Mouse (Mus musculus): ENCODE results near the gene Tepsin. TPM values are rescaled to one million over a fixed set of nuclear protein-coding genes. Genes with fewer than 3 reads are reported as not detected.

Tepsin gene
- polyA plus RNA-seq, 1 experiment from 2014 or later = 17.7 TPM

- 87% methylated on average over 7 of the region's 7 CpGs for WGBS
- ATAC-seq (ENCODE audit: insufficient read depth, low FRiP score, low read depth) = no peak
- H3K4me2 ChIP-seq = no peak overlapping the region
- H3K36me3 ChIP-seq = peaks cover 41% of the 10 kb centered on the region
- H3K4me3 ChIP-seq (replicated peaks) = no peak overlapping the region
- no peaks in the 10 kb centered on the region for H3K4me1 ChIP-seq
- H3K9ac ChIP-seq = no peak overlapping the region
- no peaks in the 10 kb centered on the region for H3K9me3 ChIP-seq
- no peak overlapping the region for H3K27ac ChIP-seq
- H3K27me3 ChIP-seq (replicated peaks) = no peaks in the 10 kb centered on the region
Observed at GRCm38 (mm10) chr11:120129281-120129680, 30.8 kb upstream of the Tepsin start.

GRCm38 (mm10) chr11:120126845-120127244, 28.3 kb upstream of the Tepsin start:
- no peak overlapping the region for H3K4me3 ChIP-seq (replicated peaks)
- H3K4me1 ChIP-seq = no peaks in the 10 kb centered on the region
- ATAC-seq (ENCODE audit: insufficient read depth, low FRiP score, low read depth) = no peak
- H3K9ac ChIP-seq = no peak overlapping the region
- WGBS = 81% methylated on average over 2 of the region's 2 CpGs
- no peak overlapping the region for H3K4me2 ChIP-seq
- H3K27me3 ChIP-seq (replicated peaks) = no peaks in the 10 kb centered on the region
- no peaks in the 10 kb centered on the region for H3K9me3 ChIP-seq
- H3K27ac ChIP-seq = no peak overlapping the region
- peaks cover 41% of the 10 kb centered on the region for H3K36me3 ChIP-seq

- Histone ChIP-seq H3K27ac (no peak overlapping the region), H3K36me3 (peaks cover 19% of the 10 kb centered on the region; the same call in 1 of the 2 replicates), H3K27me3 (replicated peaks) (no peaks in the 10 kb centered on the region), H3K4me1 (no peaks in the 10 kb centered on the region), H3K9ac (no peak overlapping the region), H3K4me2 (no peak overlapping the region), H3K4me3 (replicated peaks) (no peak overlapping the region), H3K9me3 (no peaks in the 10 kb centered on the region)
- whole genome bisulfite sequencing = 87% methylated on average over 12 of the region's 12 CpGs
- no peak for ATAC-seq (ENCODE audit: insufficient read depth, low FRiP score, low read depth)
Observed at GRCm38 (mm10) chr11:120122126-120122525, 23.6 kb upstream of the Tepsin start.

GRCm38 (mm10) chr11:120120642-120121420, 22.3 kb upstream of the Tepsin start:
- no peak for ATAC-seq (ENCODE audit: insufficient read depth, low FRiP score, low read depth)

GRCm38 (mm10) chr11:120119936-120120541, 21.5 kb upstream of the Tepsin start:
- H3K27me3 ChIP-seq (replicated peaks) = no peaks in the 10 kb centered on the region
- H3K4me1 ChIP-seq = no peaks in the 10 kb centered on the region
- H3K9me3 ChIP-seq = no peaks in the 10 kb centered on the region
- H3K36me3 ChIP-seq = peaks cover 23% of the 10 kb centered on the region
- ATAC-seq (ENCODE audit: insufficient read depth, low FRiP score, low read depth) = no peak
- H3K4me2 ChIP-seq = no peak overlapping the region
- no peak overlapping the region for H3K27ac ChIP-seq
- no peak overlapping the region for H3K4me3 ChIP-seq (replicated peaks)
- WGBS = 82% methylated on average over 10 of the region's 10 CpGs
- H3K9ac ChIP-seq = no peak overlapping the region

More at GRCm38 (mm10) chr11:120120642-120121420, 22.3 kb upstream of the Tepsin start:
- Histone ChIP-seq H3K9ac (no peak overlapping the region), H3K27ac (no peak overlapping the region), H3K27me3 (replicated peaks) (no peaks in the 10 kb centered on the region), H3K4me2 (no peak overlapping the region), H3K4me3 (replicated peaks) (no peak overlapping the region), H3K36me3 (peaks cover 21% of the 10 kb centered on the region), H3K9me3 (no peaks in the 10 kb centered on the region), H3K4me1 (no peaks in the 10 kb centered on the region)
- 75% methylated on average over 17 of the region's 17 CpGs for WGBS

- no peak overlapping the region for H3K4me2 ChIP-seq
- no peaks in the 10 kb centered on the region for H3K27me3 ChIP-seq (replicated peaks)
- H3K4me1 ChIP-seq = no peaks in the 10 kb centered on the region
- peaks cover 25% of the 10 kb centered on the region for H3K36me3 ChIP-seq
- no peak overlapping the region for H3K9ac ChIP-seq
- no peaks in the 10 kb centered on the region for H3K9me3 ChIP-seq
- no peak overlapping the region for H3K27ac ChIP-seq
- no peak for ATAC-seq (ENCODE audit: insufficient read depth, low FRiP score, low read depth)
- H3K4me3 ChIP-seq (replicated peaks) = no peak overlapping the region
- 95% methylated on average over 7 of the region's 7 CpGs for WGBS
Observed at GRCm38 (mm10) chr11:120119108-120119507, 20.6 kb upstream of the Tepsin start.

GRCm38 (mm10) chr11:120117626-120118025, 19.1 kb upstream of the Tepsin start:
- peaks cover 28% of the 10 kb centered on the region for H3K36me3 ChIP-seq

GRCm38 (mm10) chr11:120114488-120115215, 16.1 kb upstream of the Tepsin start:
- 86% methylated on average over 21 of the region's 21 CpGs for WGBS
- no peak overlapping the region for H3K4me3 ChIP-seq (replicated peaks)
- no peaks in the 10 kb centered on the region for H3K27me3 ChIP-seq (replicated peaks)
- ATAC-seq (ENCODE audit: insufficient read depth, low FRiP score, low read depth) = no peak
- no peak overlapping the region for H3K9ac ChIP-seq
- H3K4me2 ChIP-seq = no peak overlapping the region
- peaks cover 35% of the 10 kb centered on the region for H3K36me3 ChIP-seq
- H3K4me1 ChIP-seq = no peaks in the 10 kb centered on the region
- 0 out of 2 replicates have a peak overlapping the region, but pooled peaks have one; percentile 26 for H3K27ac ChIP-seq
- H3K9me3 ChIP-seq = no peaks in the 10 kb centered on the region

More at GRCm38 (mm10) chr11:120117626-120118025, 19.1 kb upstream of the Tepsin start:
- H3K27me3 ChIP-seq (replicated peaks) = no peaks in the 10 kb centered on the region
- no peak overlapping the region for H3K27ac ChIP-seq
- no peaks in the 10 kb centered on the region for H3K4me1 ChIP-seq
- 84% methylated on average over 2 of the region's 2 CpGs for WGBS
- H3K4me2 ChIP-seq = no peak overlapping the region
- H3K9ac ChIP-seq = no peak overlapping the region
- no peaks in the 10 kb centered on the region for H3K9me3 ChIP-seq
- no peak overlapping the region for H3K4me3 ChIP-seq (replicated peaks)
- no peak for ATAC-seq (ENCODE audit: insufficient read depth, low FRiP score, low read depth)

- H3K9ac ChIP-seq = no peak overlapping the region
- WGBS = 86% methylated on average over 4 of the region's 4 CpGs
- H3K4me2 ChIP-seq = no peak overlapping the region
- no peaks in the 10 kb centered on the region for H3K27me3 ChIP-seq (replicated peaks)
- 0 out of 2 replicates have a peak, but pooled peaks cover 1% of the 10 kb centered on the region for H3K4me1 ChIP-seq
- H3K36me3 ChIP-seq = peaks cover 30% of the 10 kb centered on the region
- H3K27ac ChIP-seq = no peak overlapping the region
- H3K9me3 ChIP-seq = no peaks in the 10 kb centered on the region
- H3K4me3 ChIP-seq (replicated peaks) = no peak overlapping the region
- ATAC-seq (ENCODE audit: insufficient read depth, low FRiP score, low read depth) = no peak
Observed at GRCm38 (mm10) chr11:120112136-120112535, 13.6 kb upstream of the Tepsin start.

- Histone ChIP-seq H3K36me3 (peaks cover 29% of the 10 kb centered on the region; the same call in 1 of the 2 replicates), H3K4me1 (0 out of 2 replicates have a peak, but pooled peaks cover 2% of the 10 kb centered on the region), H3K4me2 (no peak overlapping the region), H3K27ac (no peak overlapping the region), H3K4me3 (replicated peaks) (no peak overlapping the region), H3K9ac (no peak overlapping the region), H3K27me3 (replicated peaks) (no peaks in the 10 kb centered on the region), H3K9me3 (no peaks in the 10 kb centered on the region)
- WGBS = 11% methylated on average over 2 of the region's 2 CpGs
- ATAC-seq (ENCODE audit: insufficient read depth, low FRiP score, low read depth) = no peak
Observed at GRCm38 (mm10) chr11:120111033-120111432, 12.5 kb upstream of the Tepsin start.

- 67% methylated on average over 7 of the region's 7 CpGs for WGBS
- no peak for ATAC-seq (ENCODE audit: insufficient read depth, low FRiP score, low read depth)
Observed at GRCm38 (mm10) chr11:120110554-120110953, 12.0 kb upstream of the Tepsin start.

More at GRCm38 (mm10) chr11:120110554-120110953, 12.0 kb upstream of the Tepsin start:
- Histone ChIP-seq H3K9ac (no peak overlapping the region), H3K4me3 (replicated peaks) (no peak overlapping the region), H3K9me3 (no peaks in the 10 kb centered on the region), H3K4me2 (no peak overlapping the region), H3K27me3 (replicated peaks) (no peaks in the 10 kb centered on the region), H3K4me1 (0 out of 2 replicates have a peak, but pooled peaks cover 2% of the 10 kb centered on the region), H3K27ac (no peak overlapping the region), H3K36me3 (peaks cover 29% of the 10 kb centered on the region; the same call in 1 of the 2 replicates)

Measured in stomach, embryonic 15.5 days (tissue).